Mouse (Mus musculus) limb, embryonic 12.5 days (tissue): ENCODE data around the gene Elk4. TPM values are rescaled to one million over a fixed set of nuclear protein-coding genes. Genes with fewer than 3 reads are reported as not detected.

Source experiments
- ATAC-seq: fragments of 200-750 bp; cut with Nextera tagmentation; 2 replicates; pipeline ENCODE4 v1.8.0; 2017; ENCODE audit warnings: low read depth, moderate TSS enrichment; ENCODE audit not compliant: insufficient number of reproducible peaks, insufficient read depth, low FRiP score, low TSS enrichment
- H3K27ac ChIP-seq: fragments of 300-500 bp; sonication (generic); 2 replicates; pipeline ENCODE4 v1.5.1; 2016; ENCODE audit warnings: mild to moderate bottlenecking, moderate library complexity
- H3K27me3 ChIP-seq: fragments of 300-500 bp; sonication (generic); 2 replicates; pipeline ENCODE4 v1.6.1; 2016; ENCODE audit warnings: mild to moderate bottlenecking, moderate library complexity
- H3K36me3 ChIP-seq: fragments of 300-500 bp; sonication (generic); 2 replicates; pipeline ENCODE4 v1.6.1; 2016; ENCODE audit warnings: mild to moderate bottlenecking, moderate library complexity
- H3K4me1 ChIP-seq: fragments of 300-500 bp; sonication (generic); replicated peaks from 2 replicates; pipeline ENCODE4 v1.6.1; 2016
- H3K4me2 ChIP-seq: fragments of 300-500 bp; sonication (generic); 2 replicates; pipeline ENCODE4 v1.6.1; 2016; ENCODE audit warnings: mild to moderate bottlenecking, moderate library complexity
- H3K4me3 ChIP-seq: fragments of 300-500 bp; sonication (generic); replicated peaks from 2 replicates; pipeline ENCODE4 v1.5.1; 2016; ENCODE audit warnings: mild to moderate bottlenecking
- H3K9ac ChIP-seq: fragments of 300-500 bp; sonication (generic); replicated peaks from 2 replicates; pipeline ENCODE4 v1.6.1; 2016; ENCODE audit warnings: mild to moderate bottlenecking, moderate library complexity
- H3K9me3 ChIP-seq: fragments of 300-500 bp; sonication (generic); 2 replicates; pipeline ENCODE4 v1.6.1; 2016; ENCODE audit warnings: mild to moderate bottlenecking, moderate library complexity
- WGBS: fragments of 180-500 bp; shearing (Covaris S2); methylation state at CpG from one replicate; pipeline ENCODE4 v1.1.7; 2016; 5-methylcytosine and 5-hydroxymethylcytosine counted together
- polyA plus RNA-seq: library from polyadenylated mRNA; unstranded; fragments of >200 nt; fragmentation: Nextera tagmentation; extraction: Ambion mirVana; gene quantifications from 2 replicates; pipeline ENCODE4 v1.2.1, GENCODE M21; 2016

The Elk4 gene
- polyA plus RNA-seq, 1 experiment from 2014 or later, result 18.1 TPM

DNA sequence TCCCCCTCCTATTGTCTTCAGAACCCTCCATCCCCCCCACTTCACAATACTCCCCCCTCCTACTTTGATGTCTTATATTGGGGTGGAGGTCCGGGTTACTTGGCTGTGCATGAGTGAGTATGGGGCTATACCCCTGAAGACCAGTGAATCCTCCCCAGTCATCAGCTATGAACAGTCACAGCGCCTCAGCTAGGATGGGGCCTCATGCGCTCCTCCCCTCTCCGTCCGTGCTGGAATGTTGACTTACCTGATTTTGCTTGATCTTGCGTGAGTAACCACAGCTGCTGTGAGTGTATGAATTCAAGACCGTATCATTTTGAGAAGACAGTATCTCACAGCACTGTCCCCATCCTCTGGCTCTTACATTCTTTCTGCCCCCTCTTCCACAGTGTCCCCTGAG, 12.5 kb downstream of the Elk4 start:
- peaks cover 87% of the 10 kb centered on the region for H3K36me3 ChIP-seq
- H3K27ac ChIP-seq, result no peak overlapping the region
- H3K4me2 ChIP-seq, result no peak overlapping the region
- H3K4me1 ChIP-seq, result no peaks in the 10 kb centered on the region
- H3K4me3 ChIP-seq, result no peak overlapping the region
- H3K27me3 ChIP-seq, result no peaks in the 10 kb centered on the region
- no peaks in the 10 kb centered on the region for H3K9me3 ChIP-seq
- WGBS, result 95% methylated on average over 7 of the region's 7 CpGs
- H3K9ac ChIP-seq, result no peak overlapping the region
- ATAC-seq, result no peak

DNA sequence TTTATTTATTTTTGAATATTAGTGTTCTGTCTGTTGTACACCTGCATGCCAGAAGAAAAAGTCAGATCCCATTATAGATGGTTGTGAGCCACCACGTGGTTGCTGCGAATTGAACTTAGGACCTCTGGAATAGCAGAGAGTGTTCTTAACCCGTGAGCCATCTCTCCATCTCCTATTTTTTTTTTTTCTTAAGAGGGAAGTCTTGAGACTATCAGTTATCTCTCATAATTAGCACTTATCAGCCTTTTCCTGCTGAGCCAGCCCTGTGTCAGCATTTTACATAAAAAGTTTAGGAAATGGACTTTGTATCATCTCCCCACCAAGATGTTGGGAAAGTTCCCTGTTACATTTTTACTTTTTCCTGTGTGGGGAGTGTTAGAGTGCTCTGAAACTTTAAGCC, 14.7 kb downstream of the Elk4 start:
- Histone ChIP-seq H3K9ac (no peak overlapping the region), H3K4me1 (peaks cover 3% of the 10 kb centered on the region; the same call in 1 of the 2 replicates), H3K4me2 (no peak overlapping the region), H3K4me3 (no peak overlapping the region), H3K27ac (no peak overlapping the region), H3K27me3 (no peaks in the 10 kb centered on the region), H3K36me3 (peaks cover 89% of the 10 kb centered on the region), H3K9me3 (no peaks in the 10 kb centered on the region)
- ATAC-seq, result no peak
- WGBS, result 90% methylated on average over 3 of the region's 3 CpGs

DNA sequence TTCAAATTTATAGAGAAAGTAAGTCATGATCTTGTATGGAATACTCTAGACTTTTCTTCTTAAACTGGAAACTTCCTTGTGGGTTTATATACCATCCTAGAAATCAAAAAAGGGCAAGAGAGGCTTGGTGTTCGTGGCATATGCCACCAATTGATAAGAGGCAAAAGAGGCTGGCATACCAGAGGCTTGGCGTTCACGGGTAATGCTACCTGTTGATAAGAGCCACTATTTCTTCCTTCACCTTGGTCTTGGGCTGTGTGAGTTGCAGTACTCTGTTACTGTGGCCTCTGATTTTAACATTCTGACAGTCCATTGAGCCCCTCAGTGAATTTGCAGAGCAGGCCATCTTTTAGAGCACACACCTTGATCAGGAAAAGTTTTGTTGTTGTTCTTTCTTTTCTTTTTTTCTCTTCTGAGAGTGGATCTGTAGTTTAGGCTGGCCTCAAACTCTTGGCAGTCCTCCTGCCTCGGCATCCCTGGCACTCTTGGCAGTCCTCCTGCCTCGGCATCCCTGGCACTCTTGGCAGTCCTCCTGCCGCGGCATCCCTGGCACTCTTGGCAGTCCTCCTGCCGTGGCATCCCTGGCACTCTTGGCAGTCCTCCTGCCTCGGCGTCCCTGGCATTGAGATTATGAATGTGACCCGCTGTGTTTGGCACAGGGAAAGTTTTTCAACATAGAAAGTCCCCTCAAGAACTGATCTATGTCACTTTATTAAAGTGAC, 19.7 kb downstream of the Elk4 start:
- Histone ChIP-seq H3K9me3 (no peaks in the 10 kb centered on the region), H3K9ac (no peak overlapping the region), H3K36me3 (peaks cover 88% of the 10 kb centered on the region), H3K4me1 (peaks cover 12% of the 10 kb centered on the region), H3K27me3 (no peaks in the 10 kb centered on the region), H3K4me3 (no peak overlapping the region), H3K27ac (peak overlapping the region; percentile 45; the same call in 1 of the 2 replicates), H3K4me2 (no peak overlapping the region)
- WGBS, result 93% methylated on average over 11 of the region's 11 CpGs
- ATAC-seq, result no peak

DNA sequence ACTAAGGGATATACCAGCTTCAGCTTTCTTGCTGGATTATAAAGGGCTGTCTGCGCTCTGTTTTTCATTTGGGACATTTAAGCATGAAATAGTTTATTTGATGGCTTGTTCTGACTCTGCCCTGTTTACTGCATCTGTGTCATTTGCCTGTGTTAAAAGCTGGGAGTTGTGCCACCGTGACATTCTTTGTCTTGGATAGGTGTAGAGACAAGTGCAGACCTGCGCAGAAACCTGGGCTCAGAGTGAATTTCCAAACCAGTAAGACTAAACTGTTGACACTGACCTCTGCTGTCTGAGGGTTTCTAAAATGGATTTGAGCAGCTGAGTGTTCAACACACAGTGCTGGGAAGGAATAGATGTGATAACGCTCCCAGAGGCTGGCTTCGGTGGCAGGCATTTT, 20.6 kb downstream of the Elk4 start:
- Histone ChIP-seq H3K36me3 (peaks cover 88% of the 10 kb centered on the region), H3K4me2 (no peak overlapping the region), H3K27me3 (no peaks in the 10 kb centered on the region), H3K9me3 (no peaks in the 10 kb centered on the region), H3K9ac (no peak overlapping the region), H3K4me1 (peaks cover 12% of the 10 kb centered on the region), H3K4me3 (no peak overlapping the region), H3K27ac (peak overlapping the region; percentile 45; the same call in 1 of the 2 replicates)
- ATAC-seq, result no peak
- 81% methylated on average over 5 of the region's 5 CpGs for WGBS

DNA sequence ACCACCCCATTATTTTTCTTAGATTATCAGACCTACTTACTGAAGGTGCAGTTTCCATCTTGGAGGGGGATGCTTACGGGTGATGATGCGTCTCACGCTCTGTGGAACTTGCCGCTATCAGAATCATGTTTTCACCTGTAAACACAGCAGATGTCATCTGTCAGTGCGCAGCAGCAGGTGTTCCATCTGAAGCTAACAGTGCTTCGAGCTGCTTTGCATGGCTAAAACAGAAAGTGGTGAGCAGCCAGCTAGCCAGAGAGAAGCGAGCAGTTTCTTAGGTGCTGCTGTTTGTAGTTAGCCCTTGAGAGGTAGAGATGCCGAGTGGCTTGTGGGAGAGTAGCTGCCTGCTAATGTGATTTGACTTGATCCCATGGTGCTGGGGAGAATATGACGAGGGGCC, 21.0 kb downstream of the Elk4 start:
- H3K9me3 ChIP-seq, result no peaks in the 10 kb centered on the region
- H3K27me3 ChIP-seq, result no peaks in the 10 kb centered on the region
- H3K4me3 ChIP-seq, result no peak overlapping the region
- H3K9ac ChIP-seq, result no peak overlapping the region
- no peak overlapping the region for H3K27ac ChIP-seq
- 88% methylated on average over 9 of the region's 9 CpGs for WGBS
- peaks cover 86% of the 10 kb centered on the region for H3K36me3 ChIP-seq
- peaks cover 12% of the 10 kb centered on the region for H3K4me1 ChIP-seq
- ATAC-seq, result no peak
- H3K4me2 ChIP-seq, result no peak overlapping the region

DNA sequence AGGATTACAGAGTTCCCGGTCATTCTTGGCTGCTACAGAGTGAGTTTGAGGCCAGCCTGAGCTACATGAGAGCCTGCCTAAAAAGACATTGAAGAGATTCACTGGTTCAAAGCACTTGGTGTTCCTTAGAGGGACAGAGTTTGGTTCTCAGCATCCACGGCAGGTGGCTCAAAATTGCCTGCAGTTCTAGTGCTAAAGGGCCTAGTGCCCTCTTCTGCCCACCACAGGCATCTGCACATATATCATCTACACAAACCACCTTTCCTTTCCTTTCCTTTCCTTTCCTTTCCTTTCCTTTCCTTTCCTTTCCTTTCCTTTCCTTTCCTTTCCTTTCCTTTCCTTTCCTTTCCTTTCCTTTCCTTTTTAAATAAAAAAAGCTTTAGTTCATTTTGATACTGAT, 23.2 kb downstream of the Elk4 start:
- Histone ChIP-seq H3K27ac (no peak overlapping the region), H3K4me1 (peaks cover 12% of the 10 kb centered on the region), H3K4me2 (no peak overlapping the region), H3K9ac (no peak overlapping the region), H3K4me3 (no peak overlapping the region), H3K36me3 (peaks cover 85% of the 10 kb centered on the region), H3K27me3 (no peaks in the 10 kb centered on the region), H3K9me3 (no peaks in the 10 kb centered on the region)
- 62% methylated on average over 2 of the region's 2 CpGs for WGBS
- no peak for ATAC-seq

DNA sequence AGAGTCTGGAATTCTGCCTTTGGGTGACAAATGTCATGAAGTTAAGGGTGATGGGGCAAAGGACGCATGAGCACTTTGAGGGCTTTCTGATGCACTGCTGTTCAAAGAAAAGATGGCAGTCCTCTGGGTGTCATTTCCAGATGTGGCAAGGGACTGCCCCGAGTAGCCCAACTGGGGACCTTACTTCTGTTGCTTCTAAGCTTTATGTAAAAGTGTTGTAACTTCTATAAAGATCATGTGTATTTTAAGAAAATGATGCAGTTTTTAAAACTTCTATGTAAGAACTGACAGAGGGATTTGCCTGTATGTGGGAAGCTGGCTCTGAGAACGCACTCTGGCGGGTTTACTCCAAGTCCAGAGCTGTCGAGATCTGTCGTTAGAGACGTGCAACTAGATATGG, 24.8 kb downstream of the Elk4 start:
- Histone ChIP-seq H3K9ac (no peak overlapping the region), H3K9me3 (no peaks in the 10 kb centered on the region), H3K4me2 (no peak overlapping the region), H3K27me3 (no peaks in the 10 kb centered on the region), H3K4me3 (no peak overlapping the region), H3K36me3 (peaks cover 74% of the 10 kb centered on the region), H3K4me1 (peaks cover 9% of the 10 kb centered on the region), H3K27ac (no peak overlapping the region)
- 87% methylated on average over 7 of the region's 7 CpGs for WGBS
- ATAC-seq, result no peak

DNA sequence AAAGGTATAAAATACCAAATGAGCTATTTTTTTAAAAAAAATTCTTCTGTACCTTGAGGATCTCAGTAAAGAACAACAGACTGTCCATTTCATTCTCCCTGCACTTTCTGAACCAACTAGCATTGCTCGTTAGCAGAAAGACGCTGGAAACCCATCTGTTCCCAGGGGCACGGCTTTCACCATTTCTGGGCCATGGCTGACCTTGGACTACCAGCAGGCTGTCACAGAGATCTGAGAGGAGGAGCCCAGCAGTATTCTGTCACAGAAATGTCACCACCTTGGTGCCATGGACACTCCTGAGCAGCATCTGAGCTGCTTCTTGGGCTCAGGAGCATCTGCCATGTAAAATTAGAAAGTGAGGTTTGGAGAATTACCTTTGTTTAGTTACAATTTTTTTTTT, 30.3 kb downstream of the Elk4 start:
- WGBS, result 70% methylated on average over 3 of the region's 3 CpGs
- Histone ChIP-seq H3K27ac (no peak overlapping the region), H3K4me1 (0 out of 2 replicates have a peak, but pooled peaks cover 2% of the 10 kb centered on the region)

DNA sequence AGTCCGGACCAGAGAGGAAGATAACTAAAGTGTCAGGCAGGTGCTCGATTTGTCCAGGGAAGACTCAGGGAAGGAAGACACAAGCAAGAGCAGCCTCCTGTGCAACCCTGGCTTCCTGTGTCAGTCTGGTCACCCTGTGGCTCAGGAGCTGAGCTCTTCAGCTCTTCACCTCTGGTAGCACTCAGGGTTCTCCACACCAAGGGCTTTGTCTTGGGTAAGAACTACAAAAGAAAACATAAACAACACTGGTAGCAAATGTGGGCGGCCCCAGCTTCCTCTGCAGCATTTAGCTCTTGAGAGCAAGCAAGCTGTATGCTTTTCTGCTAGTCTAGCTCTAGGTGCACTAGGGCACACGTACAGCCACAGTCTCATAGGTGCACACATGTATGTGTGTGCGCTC, 31.3 kb downstream of the Elk4 start:
- 76% methylated on average over 5 of the region's 5 CpGs for WGBS
- Histone ChIP-seq H3K27me3 (no peaks in the 10 kb centered on the region), H3K9ac (no peak overlapping the region), H3K27ac (no peak overlapping the region), H3K4me2 (no peak overlapping the region), H3K4me3 (no peak overlapping the region), H3K9me3 (no peaks in the 10 kb centered on the region), H3K4me1 (0 out of 2 replicates have a peak, but pooled peaks cover 2% of the 10 kb centered on the region), H3K36me3 (peaks cover 17% of the 10 kb centered on the region)
- no peak for ATAC-seq

More for the DNA sequence above, 30.3 kb downstream of the Elk4 start:
- H3K9ac ChIP-seq, result no peak overlapping the region
- H3K4me2 ChIP-seq, result no peak overlapping the region
- H3K9me3 ChIP-seq, result no peaks in the 10 kb centered on the region
- no peak for ATAC-seq
- H3K36me3 ChIP-seq, result peaks cover 26% of the 10 kb centered on the region
- no peak overlapping the region for H3K4me3 ChIP-seq
- H3K27me3 ChIP-seq, result no peaks in the 10 kb centered on the region

DNA sequence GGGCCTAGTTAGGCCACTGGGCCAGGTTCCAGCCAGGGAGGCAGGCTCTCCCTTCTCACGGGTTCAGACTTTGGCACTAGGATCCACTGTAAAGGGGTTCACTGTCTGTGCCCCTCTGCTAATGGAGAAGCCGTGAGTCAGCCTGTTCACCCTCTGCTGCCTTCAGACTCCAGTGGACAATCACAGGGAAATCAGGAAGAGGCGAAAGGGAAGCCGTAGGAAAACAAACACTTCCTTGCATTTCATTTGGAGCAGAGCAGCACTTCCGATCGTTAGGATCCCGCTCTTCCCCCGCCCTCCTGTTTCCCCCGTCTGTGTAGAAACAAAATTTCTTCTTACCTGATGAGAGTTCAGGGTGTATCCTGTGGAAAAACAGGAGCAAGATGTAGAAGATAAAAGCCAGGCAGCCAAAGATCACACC, 32.8 kb downstream of the Elk4 start:
- H3K36me3 ChIP-seq, result peaks cover 5% of the 10 kb centered on the region; the same call in 1 of the 2 replicates
- no peaks in the 10 kb centered on the region for H3K27me3 ChIP-seq
- no peak overlapping the region for H3K4me3 ChIP-seq
- H3K4me1 ChIP-seq, result 0 out of 2 replicates have a peak, but pooled peaks cover 2% of the 10 kb centered on the region
- H3K9ac ChIP-seq, result no peak overlapping the region
- no peak overlapping the region for H3K27ac ChIP-seq
- ATAC-seq, result no peak
- H3K9me3 ChIP-seq, result no peaks in the 10 kb centered on the region
- 66% methylated on average over 9 of the region's 9 CpGs for WGBS
- H3K4me2 ChIP-seq, result no peak overlapping the region

DNA sequence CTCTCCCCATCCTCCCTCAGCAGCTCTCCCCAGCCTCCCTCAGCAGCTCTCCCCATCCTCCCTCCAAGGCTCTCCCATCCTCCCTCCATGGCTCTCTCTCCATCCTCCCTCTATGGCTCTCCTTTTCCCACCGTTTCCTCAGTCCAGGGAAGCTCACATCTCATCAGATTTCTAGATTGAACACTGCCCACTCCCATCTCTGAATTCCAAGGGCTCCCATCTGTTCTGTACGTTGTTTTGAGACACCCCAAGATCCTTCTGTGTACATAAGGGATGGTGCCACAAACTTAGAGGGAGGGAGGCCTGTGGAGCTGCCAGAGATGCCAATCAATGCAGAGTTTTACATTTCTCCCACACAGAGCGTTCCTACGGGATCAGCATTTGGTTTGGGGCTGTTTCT, 36.4 kb downstream of the Elk4 start:
- ATAC-seq, result no peak
- no peaks in the 10 kb centered on the region for H3K27me3 ChIP-seq
- H3K4me1 ChIP-seq, result 0 out of 2 replicates have a peak, but pooled peaks cover 2% of the 10 kb centered on the region
- H3K27ac ChIP-seq, result no peak overlapping the region
- H3K4me2 ChIP-seq, result no peak overlapping the region
- 65% methylated on average over 4 of the region's 4 CpGs for WGBS
- no peaks in the 10 kb centered on the region for H3K36me3 ChIP-seq
- H3K9ac ChIP-seq, result no peak overlapping the region
- H3K9me3 ChIP-seq, result no peaks in the 10 kb centered on the region
- H3K4me3 ChIP-seq, result no peak overlapping the region
